Mouse (Mus musculus) liver, adult 2 months (tissue): ENCODE measurements around the gene Nid2.

Experiments
- CTCF ChIP-seq: fragments of 200-500 bp; IDR thresholded peaks from 2 replicates; pipeline ENCODE4 v1.5.1; 2011; ENCODE audit warnings: low read depth, low read length, control low read depth
- POLR2A ChIP-seq: fragments of 200-500 bp; IDR thresholded peaks from 2 replicates; pipeline ENCODE4 v1.6.1; 2011; ENCODE audit warnings: low read length, control low read depth; ENCODE audit not compliant: insufficient read depth; ENCODE audit errors: extremely low read depth

GRCm38 (mm10) chr14:19732097-19732496 lies 19.0 kb upstream of the Nid2 start:
- TF ChIP-seq CTCF (no peak), POLR2A (no peak)
